Mouse (Mus musculus): ENCODE results near the gene Galnt2.

DNA sequence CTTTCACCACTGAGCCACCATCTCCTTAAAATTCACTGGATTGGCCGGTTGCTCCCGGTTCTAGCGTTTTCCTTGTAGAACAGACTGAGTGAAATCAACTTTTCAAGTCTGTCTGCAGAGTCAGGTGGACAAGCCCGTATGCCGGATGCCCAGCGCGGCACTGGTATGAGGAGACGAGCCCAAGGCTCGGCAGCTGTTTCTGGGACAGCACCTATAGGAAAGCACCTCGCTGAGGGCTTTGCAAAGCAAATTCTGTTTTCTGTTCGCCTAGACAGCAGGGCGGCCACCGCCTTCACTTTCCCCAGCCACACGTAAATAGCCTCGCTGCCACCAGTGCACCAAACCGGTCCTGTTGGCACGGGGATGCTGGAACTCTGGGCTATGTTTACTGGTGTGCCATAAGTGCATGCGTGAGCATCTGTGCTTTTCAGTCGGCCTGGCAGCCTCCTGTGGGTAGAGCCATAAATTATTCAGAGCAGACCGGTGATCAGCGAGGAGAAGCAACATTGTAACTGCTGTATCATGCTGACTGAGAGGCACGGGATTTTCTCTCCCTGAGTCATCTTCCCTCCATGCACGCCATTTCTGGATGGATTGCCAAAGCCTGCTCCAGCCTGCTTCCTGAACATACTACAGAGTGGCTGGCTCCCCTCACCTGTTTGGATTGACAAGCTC lies 155.2 kb downstream of the Galnt2 start:
- TF ChIP-seq CTCF (IDR thresholded peaks at IDR 0.05; ENCODE audit: low read depth) (no peak), EP300 (IDR thresholded peaks at IDR 0.05; ENCODE audit: low read depth) (no peak)

Data from heart, postnatal 0 days (tissue).